Mouse (Mus musculus): ENCODE results near the gene Susd6.

- no peak for TF ChIP-seq CTCF (IDR thresholded peaks at IDR 0.05; ENCODE audit: borderline replicate concordance, insufficient read depth, low read length)
- TF ChIP-seq POLR2A (IDR thresholded peaks at IDR 0.05; ENCODE audit: low read depth, low read length): no peak
These were observed 52.3 kb downstream of the Susd6 start for GRCm38 (mm10) chr12:80842609-80843008.

Measured in embryonic fibroblast, embryonic 13.5 days (primary cell).